Mouse (Mus musculus) c-Kit-positive CD71-negative TER-119-negative erythroid progenitor cells, embryonic 14.5 days (primary cell): ENCODE results near the gene Cnpy1.

ENCODE experiments used
- DNase-seq: peaks from one replicate; pipeline ENCODE4 v3.0.0-alpha.2; 2013; ENCODE audit warnings: low read depth

Cnpy1 gene

DNA sequence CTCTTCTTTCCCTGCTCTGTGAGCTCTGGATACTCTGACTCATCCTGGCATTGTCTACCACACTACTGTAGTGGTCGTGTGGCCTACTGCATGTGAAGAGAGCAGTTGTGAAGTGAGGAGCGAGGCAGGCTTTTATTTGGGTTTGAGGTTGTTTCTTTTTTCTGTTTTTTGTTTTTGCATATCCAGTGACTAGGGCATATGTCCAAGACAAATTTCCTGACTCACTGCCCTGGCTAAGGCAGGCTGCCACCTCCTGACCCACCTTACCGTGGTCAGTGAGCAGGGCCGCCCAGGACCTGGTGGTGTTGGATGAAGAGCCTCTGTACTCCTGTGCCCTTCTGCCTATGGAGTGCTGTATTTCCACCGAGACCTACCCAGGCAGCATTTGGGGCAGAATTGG is 5.8 kb downstream of the Cnpy1 start:
- DNase-seq, result no peak

DNA sequence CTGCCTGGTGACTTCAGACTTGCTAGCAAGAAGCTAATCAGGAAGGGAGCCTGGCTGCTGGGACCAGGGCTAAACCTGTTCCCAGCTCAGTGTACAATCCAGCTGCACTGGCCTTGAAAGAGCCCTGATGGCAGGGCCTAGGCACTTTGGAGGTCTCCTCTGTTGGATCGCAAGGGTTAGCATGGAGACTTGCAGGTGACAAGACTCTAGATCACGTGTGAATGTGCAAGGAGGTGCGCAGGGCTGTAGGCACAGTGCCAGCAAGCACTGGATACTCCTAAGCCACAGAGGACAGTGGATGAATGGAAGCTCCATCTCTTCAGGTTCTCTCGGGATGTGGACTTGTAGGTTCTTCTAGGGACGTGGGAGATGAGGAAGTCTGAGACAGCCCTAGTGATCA is 6.7 kb downstream of the Cnpy1 start:
- no peak for DNase-seq

DNA sequence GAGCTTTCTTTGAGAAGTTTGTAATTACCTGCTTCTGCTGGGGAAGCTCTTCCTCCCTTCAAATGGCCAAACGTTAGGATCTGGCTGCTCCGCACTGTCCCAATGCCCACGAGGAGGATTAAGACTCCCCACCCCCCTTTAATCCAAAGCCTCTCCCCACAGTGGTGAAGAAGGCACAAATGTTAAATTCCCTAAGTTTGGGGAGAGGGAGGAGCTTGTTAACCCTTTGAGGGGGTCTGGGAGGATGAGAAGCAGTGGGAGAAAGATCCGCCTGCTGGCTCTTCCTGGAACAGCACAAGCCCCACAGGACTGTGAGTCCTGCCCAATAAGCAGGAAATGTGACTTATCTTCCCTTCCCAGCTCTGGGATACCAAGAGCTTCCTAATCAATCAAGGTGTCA is 7.5 kb downstream of the Cnpy1 start:
- no peak for DNase-seq

DNA sequence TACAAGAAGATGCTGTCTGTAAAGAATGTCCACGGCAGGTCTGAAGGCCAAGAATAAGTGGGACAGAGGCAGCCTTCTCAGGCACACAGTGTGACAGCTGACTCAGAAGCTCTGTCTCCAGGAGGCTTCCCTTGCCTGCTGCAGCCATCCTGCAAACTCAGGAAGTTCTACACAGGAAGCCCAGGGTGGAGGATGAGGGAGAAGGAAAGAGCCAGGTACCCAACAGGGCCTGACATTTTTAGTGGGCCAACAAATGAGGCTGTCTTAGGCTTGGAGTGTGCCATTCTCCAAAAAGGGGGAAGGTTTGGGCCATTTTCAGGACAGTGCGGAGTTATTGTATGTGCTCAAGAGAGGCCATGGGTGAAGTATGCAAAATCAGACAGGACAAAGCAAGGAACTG is 7.9 kb downstream of the Cnpy1 start:
- DNase-seq, result no peak

DNA sequence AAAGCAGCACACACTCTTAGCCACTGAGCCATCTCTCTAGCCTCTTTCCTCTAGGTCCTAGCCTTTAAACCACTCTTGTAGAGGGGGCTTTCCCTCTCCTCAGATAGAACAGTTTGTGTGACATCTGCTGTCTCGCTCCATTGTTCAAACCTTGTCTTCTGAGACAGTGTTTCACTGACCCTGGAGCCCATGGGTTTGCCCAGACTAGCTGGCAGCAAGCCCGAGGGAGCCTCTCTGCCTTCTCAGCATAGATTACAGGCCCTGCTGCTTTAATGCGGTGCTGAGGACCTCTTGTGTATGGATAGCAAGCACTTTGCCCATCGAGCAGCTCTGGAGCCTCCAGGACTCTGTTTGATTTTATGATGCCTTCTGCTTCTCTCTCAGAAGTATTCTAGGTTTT is 8.6 kb downstream of the Cnpy1 start:
- no peak for DNase-seq

DNA sequence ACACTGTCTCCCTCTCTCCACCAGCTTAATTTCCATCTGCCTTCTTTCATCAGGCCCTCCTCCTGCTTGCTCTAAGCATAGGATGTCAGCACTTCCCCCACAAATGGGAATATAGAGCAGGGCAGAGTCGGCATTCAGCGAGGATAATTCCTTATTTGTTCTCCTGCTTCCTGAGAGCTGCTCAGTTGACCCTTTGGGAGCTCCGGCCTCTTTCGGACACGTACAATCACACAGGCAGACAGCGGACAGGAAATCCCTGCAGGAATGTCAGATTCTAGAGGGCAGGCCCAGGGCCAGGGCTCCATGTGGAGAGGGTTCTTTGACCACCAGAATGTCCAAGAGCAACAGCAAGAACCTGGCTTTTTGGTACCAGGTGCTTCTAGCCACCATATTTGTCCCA is 9.5 kb downstream of the Cnpy1 start:
- no peak for DNase-seq

DNA sequence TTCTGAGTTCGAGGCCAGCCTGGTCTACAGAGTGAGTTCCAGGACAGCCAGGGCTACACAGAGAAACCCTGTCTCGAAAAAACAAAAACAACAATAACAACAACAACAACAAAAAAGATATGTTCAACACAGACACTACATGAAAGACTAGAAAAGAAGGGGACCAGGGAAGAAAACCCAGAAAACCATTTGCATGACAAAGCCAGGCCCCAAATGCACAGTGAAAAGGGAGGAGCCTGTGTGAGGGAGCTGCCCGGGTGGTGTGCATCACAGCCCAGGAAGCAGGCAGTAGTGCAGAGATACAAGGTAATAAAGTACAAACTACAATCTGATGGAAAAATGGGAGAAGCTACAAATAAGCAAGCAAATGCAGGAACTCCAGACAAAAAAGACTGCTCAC is 13.5 kb downstream of the Cnpy1 start:
- DNase-seq, result no peak

DNA sequence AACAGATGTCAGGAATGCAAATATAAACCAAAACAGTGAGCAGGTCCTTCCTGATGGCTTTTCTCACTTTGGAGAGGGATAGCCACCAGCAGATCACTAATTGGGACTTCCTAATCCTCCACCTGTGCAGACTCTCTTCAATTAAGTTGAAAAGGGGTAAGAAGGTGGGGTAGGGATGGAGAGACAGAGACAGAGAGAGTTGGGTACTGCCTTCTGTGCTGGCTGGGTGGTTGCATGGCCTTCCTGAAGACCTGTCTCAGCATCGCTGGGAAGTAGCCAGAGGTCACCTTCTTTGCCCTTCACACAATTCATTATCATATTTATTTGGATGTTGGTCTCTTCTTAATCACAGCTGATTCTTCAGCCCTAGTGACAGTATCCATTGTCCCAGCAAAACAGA is 26.0 kb downstream of the Cnpy1 start:
- DNase-seq, result no peak

DNA sequence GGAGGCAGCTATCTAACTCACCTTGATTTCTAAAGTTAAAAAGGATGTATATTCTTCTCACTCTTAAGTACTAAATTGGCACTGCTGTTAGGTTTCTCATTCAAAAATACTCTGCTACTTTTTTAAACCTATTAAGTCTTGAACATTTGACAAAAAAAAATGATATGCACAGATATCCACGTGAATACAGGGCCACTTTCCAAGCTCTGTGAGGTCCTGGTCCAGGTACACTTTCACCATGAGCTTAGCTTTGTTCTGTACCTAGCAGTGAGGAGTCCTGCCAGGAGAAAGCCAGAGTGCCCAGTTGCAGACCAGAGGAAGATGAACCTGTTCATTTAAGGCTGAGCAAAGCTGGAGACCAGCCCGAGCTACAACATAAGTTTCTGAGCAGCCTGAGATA is 32.2 kb downstream of the Cnpy1 start:
- DNase-seq, result no peak

DNA sequence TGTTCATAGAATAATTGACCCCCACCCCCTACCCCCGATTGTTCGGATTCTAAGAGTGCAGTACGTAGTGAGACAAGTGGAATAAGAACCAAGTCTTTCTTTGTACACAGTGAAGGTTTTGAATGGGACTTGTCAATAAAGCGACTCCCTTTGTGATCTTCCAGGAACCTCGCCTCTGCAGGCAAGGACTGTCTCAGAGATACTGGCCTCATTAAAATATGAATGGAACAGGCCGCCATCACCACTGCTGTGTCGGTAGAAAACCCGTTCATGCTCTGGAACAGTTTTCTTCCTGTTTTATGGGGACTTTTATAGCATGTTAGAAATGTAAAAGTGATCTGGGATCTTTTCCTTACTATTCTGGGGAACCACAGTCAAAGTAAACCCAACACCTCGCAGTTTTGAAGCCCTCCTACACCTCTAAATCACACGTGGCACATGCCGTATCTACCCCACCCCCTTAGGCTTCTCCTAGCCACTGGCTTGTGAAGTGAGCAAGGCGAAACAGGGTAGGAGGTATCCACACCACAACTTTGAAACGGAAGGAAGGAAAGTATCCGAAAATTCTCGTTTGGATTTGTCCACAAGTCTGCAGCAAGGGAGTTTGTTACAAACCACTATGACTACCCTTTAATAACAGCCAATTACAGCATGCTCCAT is 33.8 kb downstream of the Cnpy1 start:
- no peak for DNase-seq

DNA sequence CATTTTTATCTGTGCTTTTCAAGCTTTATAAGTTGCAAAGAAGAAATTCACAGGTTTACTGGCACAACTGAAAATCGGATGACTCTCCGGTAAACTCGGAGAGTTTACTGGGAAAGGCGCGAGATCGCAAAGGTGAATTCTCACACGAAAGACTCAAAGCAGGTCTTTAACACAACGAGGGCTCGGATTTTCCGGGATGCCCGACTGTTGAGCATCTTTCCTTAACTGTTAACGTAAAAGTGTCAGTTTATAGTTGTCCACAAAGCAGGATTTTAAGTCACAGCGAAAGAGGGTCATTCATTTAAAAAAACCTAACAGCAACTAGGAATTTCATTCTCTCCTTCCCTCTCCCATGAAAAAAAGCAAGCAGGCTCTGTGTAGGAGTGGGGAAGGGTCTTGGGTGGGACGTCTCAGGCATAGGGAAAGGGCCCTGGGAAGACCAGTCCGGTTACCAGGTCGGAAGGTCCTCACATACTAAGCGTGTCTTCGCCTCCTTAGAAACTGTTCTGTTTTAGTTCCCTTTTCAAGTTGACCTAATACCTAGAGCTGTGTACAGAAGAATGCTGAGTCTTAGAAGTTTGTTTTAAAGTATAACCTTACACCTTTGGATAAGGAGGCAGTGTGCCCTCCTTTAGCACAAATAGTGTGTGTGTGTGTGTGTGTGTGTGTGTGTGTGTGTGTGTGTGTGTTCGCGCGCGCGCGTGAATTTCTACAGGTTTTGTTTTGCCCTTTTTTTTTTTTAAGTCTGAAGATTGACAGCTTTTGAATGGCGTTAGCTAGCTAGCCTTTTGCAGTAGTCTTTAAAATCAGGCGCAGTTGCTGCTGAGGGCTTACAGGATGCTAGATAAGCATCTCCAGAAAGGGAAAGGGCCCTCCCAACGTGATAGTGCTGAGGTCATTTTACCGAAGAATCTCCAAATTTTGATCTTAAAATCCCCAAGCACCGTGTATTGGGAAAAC is 34.7 kb downstream of the Cnpy1 start:
- no peak for DNase-seq

DNA sequence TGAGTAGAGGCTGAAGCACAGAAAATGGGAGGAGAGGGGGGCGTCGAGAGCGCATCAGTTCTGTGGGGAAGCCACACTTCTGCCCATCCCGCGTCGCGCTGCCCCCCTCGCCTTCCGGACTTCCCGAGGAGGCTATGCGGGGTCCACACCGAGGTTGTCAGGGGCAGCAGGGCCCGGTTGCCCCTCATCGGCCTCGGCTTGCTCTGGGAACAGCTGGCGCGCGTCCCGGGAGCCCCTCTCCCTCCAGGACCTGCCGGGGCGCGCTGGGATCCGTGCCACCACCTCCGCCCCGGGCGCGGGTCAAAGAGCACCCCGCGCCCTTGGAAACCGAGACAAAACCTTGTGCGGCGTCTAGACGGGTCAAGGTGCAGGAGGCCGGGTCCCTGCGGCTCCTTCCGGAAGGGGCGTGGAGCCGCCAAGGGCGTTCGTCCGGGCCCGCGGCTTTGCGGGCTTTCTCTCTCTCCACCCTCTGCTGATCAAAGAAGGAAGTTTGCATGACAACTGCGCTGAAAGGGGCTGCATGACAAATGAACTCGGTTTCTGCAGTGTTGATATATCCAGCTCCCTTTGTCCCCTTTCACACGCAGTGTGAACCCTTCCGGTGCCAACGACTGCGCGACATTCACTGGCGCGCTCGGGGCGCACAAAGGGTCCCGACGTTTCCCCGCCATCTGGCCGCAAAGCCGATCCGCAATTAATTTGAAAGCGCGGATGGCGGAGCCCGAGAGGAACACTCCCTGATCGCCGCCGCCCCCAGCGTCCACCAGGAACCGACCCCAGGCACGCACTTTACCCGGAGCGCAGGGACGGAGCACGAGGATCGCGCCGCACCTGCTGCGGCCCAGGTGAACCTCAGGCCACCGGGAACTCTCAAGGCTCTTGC is 35.8 kb downstream of the Cnpy1 start:
- DNase-seq, result no peak

DNA sequence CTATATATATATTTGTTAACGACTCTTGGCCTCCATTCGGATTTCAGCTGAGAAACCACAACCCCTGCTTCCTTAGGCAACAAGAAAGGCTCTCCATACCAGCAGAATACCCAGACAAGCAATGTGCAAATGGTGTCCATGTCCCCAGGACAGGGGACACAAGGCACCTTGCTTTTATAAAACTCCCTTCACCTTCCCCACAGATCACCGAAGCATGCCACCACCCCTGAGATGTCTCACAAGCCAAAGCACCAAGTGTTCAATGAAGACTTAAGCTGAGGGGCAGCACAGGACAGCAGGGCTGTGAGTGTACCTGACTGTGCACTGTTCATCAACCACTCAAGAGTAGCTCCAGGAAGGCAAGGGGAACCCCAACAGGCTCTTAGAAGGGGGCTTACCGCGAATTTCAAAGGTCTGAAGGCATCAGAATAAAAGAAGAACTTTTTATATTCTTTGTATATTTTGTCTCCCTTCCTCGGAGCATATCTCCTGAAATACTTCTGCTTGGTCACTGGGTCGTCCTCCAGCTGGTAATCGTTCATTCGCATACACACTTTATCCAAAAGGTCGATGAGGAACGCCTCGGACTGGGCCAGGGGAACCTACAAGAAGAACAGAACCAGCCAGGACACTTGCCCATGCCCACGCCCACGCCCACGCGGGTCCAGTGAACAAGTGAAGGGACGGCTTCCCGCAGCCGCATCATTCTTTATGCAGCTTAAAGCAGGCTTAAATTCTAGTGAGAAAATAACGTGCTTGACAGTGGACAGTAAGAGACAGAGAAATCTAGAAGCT is 36.7 kb downstream of the Cnpy1 start:
- no peak for DNase-seq

DNA sequence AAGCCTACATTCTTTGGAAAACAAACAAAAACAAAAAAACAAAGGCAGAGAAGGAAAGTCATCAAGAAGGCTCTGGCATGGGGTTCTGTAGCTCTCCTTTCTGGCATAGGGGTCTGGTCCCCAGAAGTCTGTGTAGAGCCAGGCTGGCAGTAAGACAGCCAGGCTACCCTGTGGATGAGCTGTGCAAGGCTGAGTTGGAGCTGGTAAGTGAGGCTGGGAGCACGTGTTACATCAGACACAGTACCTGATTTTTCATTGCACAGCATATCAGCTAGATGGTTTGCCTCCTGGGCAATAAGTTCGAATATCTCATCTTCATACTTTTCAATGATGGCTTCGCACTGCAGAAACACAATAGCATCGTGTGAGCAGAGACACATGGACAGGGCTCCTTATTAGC is 38.6 kb downstream of the Cnpy1 start:
- no peak for DNase-seq

DNA sequence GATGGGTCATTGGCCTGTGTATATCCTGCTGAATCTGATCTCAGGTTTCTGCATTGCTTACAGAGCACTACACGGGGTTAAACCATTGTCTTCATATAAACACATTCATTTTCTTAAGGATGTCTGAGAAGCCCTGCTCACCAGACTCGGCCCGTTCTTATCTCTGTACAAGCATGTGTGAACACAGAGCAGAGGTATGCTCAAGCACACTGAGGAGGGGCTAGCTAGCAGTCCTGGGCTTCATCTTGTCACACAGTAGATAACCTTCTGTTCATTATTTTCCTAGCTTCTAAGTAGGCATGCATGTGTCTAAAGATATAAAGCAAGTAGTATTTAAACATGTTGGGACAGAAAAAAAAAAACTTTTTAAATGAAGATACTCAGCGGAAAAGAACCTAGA is 39.2 kb downstream of the Cnpy1 start:
- DNase-seq, result no peak

DNA sequence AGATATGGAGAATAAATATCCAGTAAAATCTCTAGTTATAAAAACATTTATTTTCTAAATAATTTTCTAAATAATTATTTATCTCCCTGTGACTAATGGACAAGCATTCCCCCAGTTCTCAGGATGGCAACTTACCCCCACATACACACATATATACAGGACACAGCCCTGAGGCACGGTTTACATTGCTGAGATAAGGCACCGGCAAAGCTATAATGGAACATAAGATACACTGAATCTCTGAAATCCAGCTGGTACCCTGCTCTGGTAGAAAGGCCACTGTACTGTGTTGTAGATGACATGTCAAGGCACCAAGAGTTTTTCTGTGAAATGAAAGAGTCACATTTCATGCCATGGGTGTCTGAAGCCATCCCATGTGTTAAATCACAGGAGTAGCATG is 40.9 kb downstream of the Cnpy1 start:
- no peak for DNase-seq

DNA sequence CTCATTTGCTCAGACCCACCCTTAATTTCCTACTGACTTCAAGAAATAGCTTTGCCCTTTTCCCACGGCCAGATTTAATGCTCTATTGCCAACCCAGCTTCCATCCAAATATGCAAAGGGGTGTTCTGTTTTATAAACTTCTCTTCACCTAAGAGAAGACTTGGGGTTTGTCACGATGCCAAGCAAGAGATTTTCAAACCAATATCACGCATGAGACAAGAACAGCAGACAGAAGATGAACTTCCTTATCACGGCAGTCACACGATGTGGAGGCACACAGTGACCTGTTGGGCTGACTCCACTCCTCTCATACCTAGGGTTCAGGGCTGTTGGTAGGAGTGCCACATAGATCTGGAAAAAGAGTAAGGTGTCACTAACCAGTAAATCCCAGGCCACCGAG is 42.5 kb downstream of the Cnpy1 start:
- no peak for DNase-seq

DNA sequence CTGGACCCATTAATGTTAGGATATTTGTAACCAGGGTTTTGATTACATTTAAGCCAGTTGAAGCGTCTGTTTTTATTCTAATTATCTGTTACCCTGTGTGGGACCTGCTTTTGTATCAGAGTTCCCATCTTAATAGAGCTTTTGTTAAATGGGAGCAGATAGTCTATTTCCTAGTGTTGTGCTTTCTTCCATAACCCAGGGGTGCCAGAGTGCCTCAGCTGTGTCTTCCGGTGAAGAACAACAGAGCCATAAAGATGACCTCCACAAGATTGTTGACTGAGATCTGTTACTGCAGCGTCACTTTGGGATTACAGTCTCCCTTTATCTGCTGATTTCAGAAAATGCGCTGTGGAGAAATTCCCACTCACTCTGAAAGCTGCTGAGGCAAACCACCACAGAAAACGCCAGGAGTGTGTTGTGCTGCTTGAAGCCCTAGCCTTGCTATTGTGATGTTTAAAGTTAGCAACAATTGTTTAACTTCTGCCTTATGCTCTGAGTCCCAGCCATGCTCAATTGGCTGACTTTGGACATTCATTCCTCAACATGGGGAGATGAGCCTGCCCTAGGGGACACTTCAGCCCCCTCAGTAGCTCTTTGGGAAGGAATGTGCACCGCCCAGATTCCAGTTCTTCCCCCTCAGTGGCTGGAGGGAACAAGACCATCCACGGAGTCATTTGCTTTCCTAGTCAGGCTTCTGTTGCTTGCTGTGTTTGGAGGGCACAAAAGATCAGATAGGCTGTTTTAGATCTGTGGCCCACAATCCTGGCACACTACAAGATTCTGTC is 46.3 kb downstream of the Cnpy1 start:
- no peak for DNase-seq

DNA sequence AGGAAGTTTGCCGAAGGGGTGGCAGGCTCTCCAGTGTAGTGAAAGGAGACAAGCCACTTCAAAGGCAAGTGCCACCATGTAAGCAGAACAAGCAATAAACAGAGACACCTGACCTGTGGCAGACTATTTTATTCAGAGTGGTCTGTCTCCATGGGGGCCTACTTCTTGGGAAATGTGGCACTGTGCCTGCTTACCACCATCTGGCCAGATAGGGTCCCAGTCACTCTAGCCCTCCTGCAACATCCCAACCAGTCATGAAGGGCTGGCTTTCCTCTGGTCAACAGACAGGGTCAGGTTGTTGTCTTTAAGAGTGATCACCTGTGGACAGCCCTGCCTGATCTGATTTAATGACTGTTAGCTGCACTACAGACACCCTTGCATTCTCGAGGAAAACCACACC is 50.1 kb downstream of the Cnpy1 start:
- no peak for DNase-seq

DNA sequence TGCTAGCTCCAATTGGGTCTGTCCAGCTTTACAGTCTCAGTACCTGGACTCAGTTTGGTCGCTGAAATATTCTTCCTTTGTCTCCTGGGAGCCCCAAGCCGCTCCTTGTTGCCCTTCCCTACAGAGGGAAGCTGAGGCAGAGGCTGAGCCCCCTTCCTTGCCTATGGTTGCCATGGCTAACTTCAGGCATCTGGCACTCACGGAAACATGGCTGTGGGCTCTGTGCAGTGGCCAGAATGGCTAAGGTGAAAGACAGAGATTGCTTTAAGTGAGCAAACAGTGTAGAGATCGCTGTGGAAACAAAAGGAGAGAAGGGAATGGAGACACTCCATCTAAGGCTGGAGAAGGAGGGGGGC is 53.5 kb downstream of the Cnpy1 start:
- no peak for DNase-seq
